Mouse (Mus musculus) kidney, adult 2 months (tissue): Measurements from ENCODE around the gene Trpc7.

Source experiments
- CTCF ChIP-seq: fragments of 200-500 bp; conservative IDR thresholded peaks from 2 replicates; pipeline ENCODE4 v1.5.1; 2011; ENCODE audit warnings: low read depth, mild to moderate bottlenecking, control low read depth, low read length, moderate library complexity, mixed read lengths; ENCODE audit not compliant: insufficient read depth, insufficient read length
- POLR2A ChIP-seq: fragments of 200-500 bp; IDR thresholded peaks from one replicate; pipeline ENCODE4 v1.6.1; 2011; ENCODE audit warnings: low read depth, low read length, control low read depth

GRCm38 (mm10) chr13:56770786-56771185 is 125.0 kb downstream of the Trpc7 start:
- TF ChIP-seq CTCF (0 out of 2 replicates have a peak, but pooled peaks have one; percentile 6), POLR2A (no peak)
